Mouse (Mus musculus) NIH3T3 (cell line): ENCODE data around the gene Dok1.

Source experiments
- DNase-seq: peaks from one replicate; pipeline ENCODE4 v3.0.0-alpha.2; 2012; ENCODE audit warnings: low read depth

Dok1 gene

DNA sequence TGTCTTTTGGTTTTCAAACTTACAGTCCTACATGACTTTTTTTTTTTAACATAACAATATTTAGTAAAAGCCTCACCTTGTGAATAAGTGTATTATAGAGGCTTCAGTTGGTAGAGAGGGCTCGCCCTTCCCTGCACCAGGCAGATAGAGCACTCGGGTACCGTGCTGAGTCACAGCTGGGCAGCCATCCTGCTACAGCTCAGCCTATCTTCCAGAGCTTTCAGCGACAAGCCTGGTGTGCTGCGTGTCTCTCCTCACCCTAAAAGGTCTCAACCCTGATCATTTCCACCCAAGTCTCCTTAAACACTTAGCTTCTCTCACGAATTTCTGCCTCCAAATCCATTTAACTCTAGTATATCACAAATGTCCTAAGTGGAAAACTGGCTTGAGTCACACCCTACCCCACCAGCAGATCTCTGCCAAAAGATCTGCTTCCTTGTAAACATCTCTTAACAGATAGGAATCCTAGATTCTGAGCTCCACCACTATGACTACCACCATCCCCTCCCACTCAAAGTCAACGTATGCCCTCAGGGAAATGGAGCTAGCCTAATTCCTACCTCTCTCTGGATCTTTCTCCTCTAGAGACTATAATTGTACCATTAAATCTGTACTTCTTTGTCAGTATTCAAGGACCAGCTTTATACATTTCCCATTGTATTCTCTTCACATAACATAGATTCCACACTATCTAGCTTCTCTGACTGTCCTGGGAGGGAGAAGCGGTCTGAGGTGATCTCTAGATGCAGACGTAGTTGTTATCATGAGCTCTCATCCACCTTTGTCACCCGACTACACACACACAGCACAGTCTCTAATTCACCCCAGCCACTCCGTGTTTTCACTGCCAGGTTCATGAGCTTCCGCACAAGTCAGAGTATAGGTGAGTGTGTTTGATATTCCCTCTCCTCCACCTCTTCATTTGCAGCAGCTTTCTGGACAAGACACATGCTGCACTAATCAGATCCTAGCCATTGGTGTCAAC is 18.5 kb downstream of the Dok1 start:
- peak; percentile 75 for DNase-seq

DNA sequence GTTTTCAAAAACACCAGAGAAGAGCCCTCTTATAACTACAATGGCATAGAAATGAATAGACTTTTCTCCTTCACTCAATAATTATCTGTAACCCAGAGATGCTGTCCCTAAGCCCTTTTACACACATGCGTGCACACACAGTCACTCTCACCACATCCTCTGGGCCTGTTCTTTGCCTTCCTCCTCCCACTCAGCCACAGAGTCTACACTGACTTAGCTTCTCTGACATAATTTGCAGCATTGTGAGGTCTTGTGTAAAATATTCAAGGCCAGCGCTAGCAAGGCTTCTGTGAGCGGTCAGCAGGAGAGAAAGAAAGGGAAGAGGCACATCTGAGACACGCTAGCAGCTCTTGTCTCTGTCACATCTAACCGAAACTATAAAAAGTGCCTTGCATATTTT is 19.8 kb downstream of the Dok1 start:
- DNase-seq = peak; percentile 41

DNA sequence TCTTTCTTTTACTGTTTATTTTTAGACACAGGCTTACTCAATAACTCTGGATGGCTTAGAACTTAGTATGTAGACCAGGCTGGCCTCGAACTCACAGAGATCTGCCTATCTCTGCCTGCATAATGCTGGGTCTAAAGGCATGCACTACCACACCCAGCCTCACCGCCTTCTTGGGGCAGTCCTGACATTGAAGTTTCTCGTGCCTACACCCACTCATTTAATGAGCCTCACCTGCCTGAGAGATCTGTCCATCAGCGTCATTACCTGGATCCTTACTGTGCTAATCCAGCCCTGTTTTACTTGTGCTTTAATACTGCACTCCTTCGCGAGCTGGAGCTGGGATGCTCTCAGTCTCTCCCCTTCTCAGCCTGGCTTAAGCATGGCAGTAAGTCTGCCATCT is 21.5 kb downstream of the Dok1 start:
- DNase-seq = no peak

DNA sequence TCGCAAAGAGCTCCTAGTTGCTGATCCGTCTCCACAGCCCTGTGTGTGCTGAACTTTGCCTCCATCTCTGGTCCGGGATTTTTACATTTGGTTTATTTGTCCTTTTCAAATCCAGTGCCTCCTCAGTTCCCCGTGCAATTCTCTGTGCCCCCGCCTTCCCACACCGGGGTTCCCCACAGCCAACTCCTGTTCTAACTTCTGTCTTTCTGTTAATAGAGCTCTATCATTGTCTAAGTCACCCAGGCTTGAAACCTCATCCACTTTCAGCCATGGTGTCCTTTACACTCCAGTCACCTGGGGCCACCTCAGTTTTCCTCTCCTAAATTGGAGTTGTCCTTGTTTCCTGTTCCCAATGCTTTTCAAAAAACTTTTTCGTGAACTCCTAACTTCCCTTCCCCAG is 22.0 kb downstream of the Dok1 start:
- no peak for DNase-seq

DNA sequence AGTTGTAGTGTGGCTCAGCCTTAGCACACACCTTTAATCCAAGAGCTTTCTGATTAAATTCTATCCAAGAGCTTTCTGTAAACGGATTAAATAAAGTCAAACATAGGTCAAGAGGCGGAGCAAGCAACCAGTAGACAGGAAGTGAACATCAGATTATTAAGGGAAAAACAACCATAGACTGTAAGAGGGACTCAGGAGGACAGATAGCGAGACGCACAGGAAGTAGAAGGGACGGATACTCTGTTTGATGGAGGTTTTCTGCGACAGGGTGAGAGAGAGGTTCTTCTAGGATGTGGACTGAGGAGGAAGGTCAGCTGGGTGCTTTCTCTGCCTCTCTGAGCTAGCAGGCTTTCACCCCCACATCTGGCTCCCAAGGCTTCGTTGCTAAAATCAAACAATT is 23.3 kb downstream of the Dok1 start:
- DNase-seq = no peak

GRCm38 (mm10) chr6:83008659-83009058 is 24.6 kb downstream of the Dok1 start:
- DNase-seq = no peak

DNA sequence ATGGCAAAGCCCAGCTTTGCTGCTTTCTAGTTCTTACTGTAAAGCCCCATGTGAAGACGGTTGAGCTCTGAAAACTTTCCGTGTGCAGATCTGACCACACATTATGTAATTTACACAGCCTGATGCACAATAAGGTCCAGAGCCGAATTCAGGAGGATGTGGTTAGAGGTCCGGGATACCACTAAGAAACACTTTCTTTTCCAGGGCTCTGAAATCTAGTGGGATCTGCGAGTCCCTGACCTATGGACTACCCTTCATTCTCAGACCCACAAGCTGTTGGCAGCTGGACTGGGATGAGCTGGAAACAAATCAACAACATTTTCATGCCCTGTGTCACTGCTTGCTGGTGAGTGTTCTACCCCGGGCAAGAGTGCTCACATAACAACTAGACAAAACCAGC is 27.2 kb downstream of the Dok1 start:
- DNase-seq = peak; percentile 84

DNA sequence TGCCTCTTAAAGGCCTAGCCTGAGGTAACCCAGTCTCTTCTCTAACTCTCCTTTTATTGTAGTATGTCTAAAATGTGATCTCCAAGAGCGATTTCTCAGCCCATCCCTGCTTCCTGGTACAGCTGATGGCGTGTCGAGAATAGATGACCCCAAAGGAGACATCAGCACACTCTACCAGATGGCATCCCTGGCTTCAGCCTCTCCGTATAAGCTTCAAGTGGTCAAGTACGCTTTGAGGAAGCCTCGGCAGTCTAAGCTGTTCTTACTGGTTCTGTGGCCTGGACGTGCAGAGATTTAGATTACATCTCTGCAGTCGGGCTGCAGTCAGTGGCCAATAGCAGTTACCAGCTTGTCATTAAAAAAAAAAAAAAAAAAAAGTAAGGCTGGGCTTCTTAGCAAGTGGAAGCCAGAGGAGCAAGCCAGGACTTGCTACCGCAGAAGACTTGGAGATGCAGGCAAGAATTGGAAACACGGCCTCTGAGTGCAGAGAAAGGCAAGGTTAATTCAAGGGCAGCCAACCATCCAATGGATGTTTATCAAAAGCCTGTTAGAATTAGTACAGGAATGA is 27.7 kb downstream of the Dok1 start:
- DNase-seq = no peak

DNA sequence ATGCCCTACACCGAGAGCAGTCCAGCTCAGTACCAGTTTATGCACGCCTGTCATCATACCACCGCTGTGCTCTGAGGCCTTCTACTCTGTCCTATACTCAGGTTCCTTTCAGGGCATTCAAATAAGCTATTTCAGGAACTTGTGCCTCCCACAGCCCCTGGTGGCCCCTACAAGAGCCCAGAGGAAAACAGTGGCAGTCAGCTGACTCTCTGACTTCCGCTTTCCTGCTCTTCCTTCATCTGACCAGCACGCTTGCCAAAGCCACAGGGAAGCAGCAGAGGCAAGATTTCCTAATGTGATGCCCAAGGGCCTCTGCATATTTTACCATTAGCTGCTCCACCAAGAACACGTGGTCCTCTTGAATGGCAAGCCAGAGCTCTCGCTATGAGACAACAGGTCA is 28.4 kb downstream of the Dok1 start:
- DNase-seq = peak; percentile 81

DNA sequence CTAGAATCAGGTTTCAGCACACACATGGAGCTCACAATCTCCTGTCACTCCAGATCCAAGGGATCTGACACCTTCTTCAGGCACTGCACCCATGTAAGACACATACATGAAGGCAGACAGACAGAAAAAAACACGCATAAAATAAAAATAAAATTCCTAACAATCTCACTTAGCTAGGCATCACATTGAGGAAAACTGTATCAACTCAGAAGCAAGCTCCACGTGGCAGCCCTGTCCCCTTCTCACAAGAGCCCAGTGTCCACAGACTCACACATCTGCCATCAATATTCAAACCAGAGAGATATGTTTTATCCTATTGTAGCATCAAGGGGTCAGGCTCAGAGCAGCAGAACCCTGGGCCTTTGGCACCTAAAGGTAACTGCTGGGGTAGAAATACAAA is 29.0 kb downstream of the Dok1 start:
- DNase-seq = no peak

DNA sequence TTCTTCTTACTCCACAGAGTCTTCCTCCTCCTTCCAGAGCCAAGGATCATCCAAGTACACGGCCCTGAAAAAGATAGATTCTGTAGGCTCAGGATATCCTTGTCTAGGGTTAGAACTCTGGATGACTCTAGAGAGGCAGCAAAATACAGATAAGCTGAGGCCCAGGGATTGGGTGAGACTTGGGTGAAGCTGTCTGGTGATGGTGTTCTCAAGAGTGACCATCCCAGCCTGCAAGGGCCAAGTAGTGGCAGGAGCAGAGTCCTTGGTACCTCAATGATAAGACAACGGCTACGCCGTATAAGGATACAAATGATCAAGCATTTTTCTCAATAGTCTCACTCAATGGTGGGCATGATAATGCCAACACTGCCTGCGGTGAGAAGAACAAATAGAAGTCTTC is 29.4 kb downstream of the Dok1 start:
- no peak for DNase-seq

GRCm38 (mm10) chr6:83003082-83003481 is 30.2 kb downstream of the Dok1 start:
- DNase-seq = no peak

DNA sequence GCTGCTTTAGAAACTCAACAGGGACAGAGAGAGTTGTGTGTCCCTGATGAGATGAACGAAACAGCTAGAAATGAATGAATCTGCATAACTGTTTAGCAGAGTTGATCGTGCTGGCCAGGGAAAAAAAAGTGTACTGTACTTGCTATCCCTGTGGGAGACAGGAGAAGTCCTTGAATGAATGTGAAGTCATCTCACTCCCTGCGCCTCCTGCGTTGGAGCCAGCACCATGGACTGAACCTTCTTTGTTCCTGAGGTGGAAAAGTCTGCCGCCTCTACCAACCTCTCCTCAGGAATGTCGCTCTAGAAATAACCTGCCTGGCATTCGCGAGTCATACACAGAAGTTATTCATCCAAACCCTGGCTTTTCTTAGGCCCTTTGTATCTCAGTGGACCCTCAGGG is 33.3 kb downstream of the Dok1 start:
- DNase-seq = peak; percentile 36

DNA sequence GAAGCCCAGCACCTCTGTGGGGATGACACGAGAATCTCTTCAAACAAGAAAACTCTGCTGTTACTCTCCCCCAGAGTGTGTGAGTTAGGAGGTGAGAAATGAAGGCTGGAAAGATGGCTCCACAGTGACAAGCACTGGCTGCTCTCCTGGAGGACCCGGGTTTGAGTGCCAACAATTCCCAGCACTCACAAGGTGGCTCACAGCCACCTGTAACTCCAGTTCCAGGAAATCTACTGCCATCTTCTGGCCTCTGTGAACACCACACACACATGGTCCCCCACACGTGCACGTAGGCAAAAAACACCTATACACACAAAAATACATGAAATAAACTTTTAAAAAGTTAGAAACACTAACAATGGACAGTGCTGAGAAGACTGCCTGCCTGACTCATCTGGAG is 34.9 kb downstream of the Dok1 start:
- peak; percentile 31 for DNase-seq

- DNase-seq = no peak
Measured at GRCm38 (mm10) chr6:82997511-82998102, 35.7 kb downstream of the Dok1 start.

DNA sequence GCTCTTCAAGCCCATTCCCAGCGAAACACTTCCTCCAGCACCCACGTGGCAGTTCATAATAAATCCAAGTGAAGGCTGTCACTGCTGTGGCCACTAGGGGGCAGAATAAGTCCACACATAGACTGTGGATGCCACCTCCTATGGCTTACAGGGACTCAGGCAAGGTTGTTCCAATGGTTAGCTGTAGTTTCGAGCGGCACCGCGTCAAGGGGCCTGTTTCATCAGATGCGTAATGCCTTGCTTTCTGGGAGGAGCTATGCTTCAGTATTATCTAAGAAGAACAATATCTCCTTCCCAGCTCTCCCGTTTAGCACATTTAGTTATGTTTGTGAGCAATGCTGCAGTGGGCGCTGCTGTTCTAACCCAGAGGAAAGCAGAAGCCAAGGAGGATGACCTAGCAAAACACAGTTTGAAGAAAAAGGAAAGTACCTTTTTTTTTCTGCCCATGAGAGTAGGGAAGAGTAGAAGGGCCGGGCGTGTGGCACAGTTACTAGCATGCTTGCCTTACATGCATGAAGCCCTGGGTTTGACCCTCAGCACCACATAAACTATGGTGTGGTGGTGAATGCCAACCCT is 36.4 kb downstream of the Dok1 start:
- peak; percentile 99 for DNase-seq

DNA sequence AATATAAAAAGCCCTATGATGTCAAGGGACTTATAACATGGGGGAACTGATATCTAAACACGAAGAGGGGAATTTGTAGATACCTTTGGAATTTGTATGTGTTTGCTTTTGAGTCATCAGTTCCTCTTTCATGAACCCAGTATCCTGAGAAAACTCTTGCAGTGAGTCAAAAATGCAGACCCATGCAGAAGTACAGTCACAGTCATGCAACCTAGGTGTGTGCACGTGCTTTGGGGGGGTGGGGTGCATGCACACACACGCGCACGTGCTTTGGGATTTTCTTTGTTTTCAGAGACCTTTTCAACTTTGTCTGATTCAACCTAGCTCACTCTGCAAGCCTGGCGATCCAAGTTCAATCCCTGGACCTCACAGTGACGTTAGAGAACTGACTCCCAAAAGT is 38.9 kb downstream of the Dok1 start:
- DNase-seq = no peak

DNA sequence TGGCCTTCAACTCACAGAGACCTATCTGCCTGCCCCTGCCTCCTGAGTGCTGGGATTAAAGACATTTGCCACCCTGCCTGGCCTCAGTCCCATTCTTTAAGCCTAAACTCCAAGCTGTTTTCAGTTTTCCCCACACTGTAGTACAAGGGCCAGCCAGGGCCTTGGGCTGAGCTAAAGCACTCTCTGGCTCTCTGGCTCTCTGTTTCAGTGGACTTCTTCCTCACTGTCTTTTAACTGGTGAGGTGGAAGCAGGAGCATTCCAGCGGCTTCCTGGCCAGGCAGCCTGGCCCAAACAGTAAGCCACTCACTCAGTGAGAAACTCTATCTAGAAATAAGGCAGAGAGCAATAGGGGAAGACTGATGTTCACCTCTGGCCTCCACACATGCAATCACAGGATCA is 39.6 kb downstream of the Dok1 start:
- DNase-seq = no peak

GRCm38 (mm10) chr6:82987411-82987971 is 45.8 kb downstream of the Dok1 start:
- DNase-seq = peak; percentile 69
